9 mouse cellular contexts compared by ENCODE assay signal in genomic region chr13:56251924-56252619, GRCm38 (mm10). TPM values are rescaled to one million over a fixed set of nuclear protein-coding genes. Genes with fewer than 3 reads are reported as not detected.
DNase-seq lines count a peak whose midpoint lies in the region; ATAC-seq and TF ChIP-seq lines count a peak whose summit lies in the region.
"Had no signal": no experiment of that assay in that cellular context is flagged by ENCODE, and none has a peak within 500 bp of the region (broad histone marks: within the 10 kb centered on the region; RNA-seq: fewer than 3 reads in every experiment).

TSS of gene Neurog1 (minus strand) at chr13:56252163.

- intact Hi-C loops in gastrocnemius, adult 2 months (cut with DNase I) = no loop called here

- 0 out of 2 replicates have a peak within 1 kb of the TSS, but pooled peaks have one; percentile 16 for H3K9ac ChIP-seq in ES-Bruce4 (ENCODE audit: low read depth, poor library complexity, severe bottlenecking)
- H3K9ac ChIP-seq in embryonic facial prominence, embryonic 15.5 days = no peak within 1 kb of the TSS
- H3K9ac ChIP-seq in midbrain, embryonic 12.5 days (replicated peaks) = peak within 1 kb of the TSS; percentile 49

- H3K27me3 ChIP-seq in ES-Bruce4 (ENCODE audit: control insufficient read depth, insufficient read depth, low read length, poor library complexity, severe bottlenecking) = peaks cover 48% of the 10 kb centered on the region
- peaks cover 100% of the 10 kb centered on the region for H3K27me3 ChIP-seq in embryonic facial prominence, embryonic 15.5 days
- peaks cover 99% of the 10 kb centered on the region for H3K27me3 ChIP-seq in midbrain, embryonic 12.5 days

- peak; percentile 61; the same call in 1 of the 2 replicates for ATAC-seq in embryonic facial prominence, embryonic 15.5 days (ENCODE audit: insufficient number of reproducible peaks, low FRiP score, low TSS enrichment, low read depth)
- peak; percentile 87 for ATAC-seq in midbrain, embryonic 12.5 days (ENCODE audit: low FRiP score, low read depth)

- H3K27ac ChIP-seq in gastrocnemius, adult 2 months = no peak within 1 kb of the TSS
- no peak within 1 kb of the TSS for H3K27ac ChIP-seq in ES-Bruce4 (ENCODE audit: insufficient read depth, low read length)
- H3K27ac ChIP-seq in embryonic facial prominence, embryonic 15.5 days (replicated peaks) = no peak within 1 kb of the TSS
- H3K27ac ChIP-seq in midbrain, embryonic 12.5 days (replicated peaks) = peak within 1 kb of the TSS; percentile 82

- no peaks in the 10 kb centered on the region for H3K4me1 ChIP-seq in ES-Bruce4 (ENCODE audit: control insufficient read depth, insufficient read depth, low read length)
- H3K4me1 ChIP-seq in embryonic facial prominence, embryonic 15.5 days = peaks cover 20% of the 10 kb centered on the region
- peaks cover 67% of the 10 kb centered on the region for H3K4me1 ChIP-seq in midbrain, embryonic 12.5 days

- no peak for DNase-seq in gastrocnemius, adult 2 months
- no peak for DNase-seq in gastrocnemius, adult 8-10 months (ENCODE audit: low spot score in 2 of 2)
- peak; percentile 43 for DNase-seq in kidney, postnatal 10 days
- no peak for DNase-seq in thymus, postnatal 10 days (ENCODE audit: low spot score in 2 of 2)
- DNase-seq in spleen, postnatal 4 days (ENCODE audit: low spot score in 2 of 2) = no peak

- 0 out of 2 replicates have a peak, but pooled peaks have one; percentile 2 for TF ChIP-seq EP300 in ES-Bruce4 (IDR thresholded peaks at IDR 0.05; ENCODE audit: insufficient read depth, low read depth, low read length)

- H3K4me3 ChIP-seq in gastrocnemius, adult 2 months = peak within 1 kb of the TSS; percentile 47
- H3K4me3 ChIP-seq in ES-Bruce4 (ENCODE audit: low read depth, low read length) = peak within 1 kb of the TSS; percentile 41
- H3K4me3 ChIP-seq in embryonic facial prominence, embryonic 15.5 days (replicated peaks) = peak within 1 kb of the TSS; percentile 36
- H3K4me3 ChIP-seq in midbrain, embryonic 12.5 days = peak within 1 kb of the TSS; percentile 40

- no peaks in the 10 kb centered on the region for H3K9me3 ChIP-seq in ES-Bruce4 (replicated peaks; ENCODE audit: control insufficient read depth, insufficient read depth, low read length, poor library complexity, severe bottlenecking)
- H3K9me3 ChIP-seq in embryonic facial prominence, embryonic 15.5 days (replicated peaks) = no peaks in the 10 kb centered on the region
- H3K9me3 ChIP-seq in midbrain, embryonic 12.5 days = no peaks in the 10 kb centered on the region

- no peak for TF ChIP-seq CTCF in gastrocnemius, adult 2 months (IDR thresholded peaks at IDR 0.05)
- TF ChIP-seq CTCF in ES-Bruce4 (IDR thresholded peaks at IDR 0.05; ENCODE audit: low read depth, low read length) = no peak

- no peak for TF ChIP-seq POLR2A in ES-Bruce4 (IDR thresholded peaks at IDR 0.05; ENCODE audit: insufficient read depth, low read length)

- H3K36me3 ChIP-seq in ES-Bruce4 (ENCODE audit: control insufficient read depth, insufficient read depth, low read length, poor library complexity, severe bottlenecking) = no peaks in the 10 kb centered on the region
- no peaks in the 10 kb centered on the region for H3K36me3 ChIP-seq in embryonic facial prominence, embryonic 15.5 days
- H3K36me3 ChIP-seq in midbrain, embryonic 12.5 days = no peaks in the 10 kb centered on the region

- H3K4me2 ChIP-seq in embryonic facial prominence, embryonic 15.5 days (replicated peaks) = peak within 1 kb of the TSS; percentile 68
- H3K4me2 ChIP-seq in midbrain, embryonic 12.5 days (replicated peaks) = peak within 1 kb of the TSS; percentile 53

- WGBS in embryonic facial prominence, embryonic 15.5 days = under 1% methylated on average over 65 of the region's 65 CpGs
- under 1% methylated on average over 60 of the region's 65 CpGs for WGBS in midbrain, embryonic 12.5 days

RNA-seq across cellular contexts. Expression of gene Neurog1, which starts in this region (rescaled TPM):
- not detected for total RNA-seq in gastrocnemius, adult 2 months (2021)
- total RNA-seq in gastrocnemius, adult 8-10 months (2022) = not detected
- 0.36 TPM in 1 of 2 replicates, not detected in the other for polyA plus RNA-seq in ES-Bruce4 (2011; ENCODE audit: insufficient read depth, insufficient read length, low read depth, missing spikeins)
- polyA plus RNA-seq in embryonic facial prominence, embryonic 15.5 days (2015; fragmentation: Nextera tagmentation; extraction: Ambion mirVana) = 1.8 and 3.1 TPM in 2 replicates
- polyA plus RNA-seq in midbrain, embryonic 12.5 days (2016; fragmentation: Nextera tagmentation; extraction: Ambion mirVana) = 38.0 and 38.8 TPM in 2 replicates
- polyA plus RNA-seq: liver, embryonic 16.5 days had no signal
